Mouse (Mus musculus) embryonic facial prominence, embryonic 14.5 days (tissue): Measurements from ENCODE around the gene Cldn6. TPM values are rescaled to one million over a fixed set of nuclear protein-coding genes. Genes with fewer than 3 reads are reported as not detected.

Experiments used
- ATAC-seq: fragments of 200-750 bp; cut with Nextera tagmentation; 2 replicates; pipeline ENCODE4 v1.8.0; 2017; ENCODE audit warnings: low read depth, moderate number of reproducible peaks, moderate TSS enrichment
- DNase-seq: peaks from one replicate; pipeline ENCODE4 v3.0.0-alpha.2; 2015; ENCODE audit warnings: low spot score
- H3K27ac ChIP-seq: fragments of 300-500 bp; sonication (generic); replicated peaks from 2 replicates; pipeline ENCODE4 v1.5.1; 2014; ENCODE audit warnings: low read depth, mild to moderate bottlenecking, low read length, moderate library complexity
- H3K27me3 ChIP-seq: fragments of 300-500 bp; sonication (generic); replicated peaks from 2 replicates; pipeline ENCODE4 v1.6.1; 2014; ENCODE audit warnings: low read length; ENCODE audit not compliant: control insufficient read depth, insufficient read depth
- H3K36me3 ChIP-seq: fragments of 300-500 bp; sonication (generic); 2 replicates; pipeline ENCODE4 v1.6.1; 2014; ENCODE audit warnings: low read length, mixed read lengths; ENCODE audit not compliant: control insufficient read depth, insufficient read depth
- H3K4me1 ChIP-seq: fragments of 300-500 bp; sonication (generic); 2 replicates; pipeline ENCODE4 v1.6.1; 2014; ENCODE audit warnings: antibody characterized with exemption, low read length; ENCODE audit not compliant: control insufficient read depth, insufficient read depth
- H3K4me2 ChIP-seq: fragments of 300-500 bp; sonication (generic); 2 replicates; pipeline ENCODE4 v1.6.1; 2014; ENCODE audit warnings: low read depth, mild to moderate bottlenecking, low read length, moderate library complexity, mixed read lengths
- H3K4me3 ChIP-seq: fragments of 300-500 bp; sonication (generic); 2 replicates; pipeline ENCODE4 v1.5.1; 2014; ENCODE audit warnings: low read depth, mild to moderate bottlenecking, low read length
- H3K9ac ChIP-seq: fragments of 300-500 bp; sonication (generic); 2 replicates; pipeline ENCODE4 v1.6.1; 2014; ENCODE audit warnings: low read depth, mild to moderate bottlenecking, low read length, moderate library complexity, mixed read lengths
- H3K9me3 ChIP-seq: fragments of 300-500 bp; sonication (generic); 2 replicates; pipeline ENCODE4 v1.6.1; 2016; ENCODE audit warnings: low read length; ENCODE audit not compliant: control insufficient read depth
- WGBS: fragments of 180-500 bp; shearing (Covaris S2); extraction: QIAGEN DNeasy Blood & Tissue Kit; methylation state at CpG from one replicate; pipeline ENCODE4 v1.1.7; 2014; 5-methylcytosine and 5-hydroxymethylcytosine counted together
- polyA plus RNA-seq: library from polyadenylated mRNA; unstranded; fragments of >200 nt; fragmentation: Nextera tagmentation; extraction: Ambion mirVana; gene quantifications from 2 replicates; pipeline ENCODE4 v1.2.1, GENCODE M21; 2014

Gene Cldn6
- polyA plus RNA-seq, 1 experiment from 2014 or later = 17.0 TPM

DNA sequence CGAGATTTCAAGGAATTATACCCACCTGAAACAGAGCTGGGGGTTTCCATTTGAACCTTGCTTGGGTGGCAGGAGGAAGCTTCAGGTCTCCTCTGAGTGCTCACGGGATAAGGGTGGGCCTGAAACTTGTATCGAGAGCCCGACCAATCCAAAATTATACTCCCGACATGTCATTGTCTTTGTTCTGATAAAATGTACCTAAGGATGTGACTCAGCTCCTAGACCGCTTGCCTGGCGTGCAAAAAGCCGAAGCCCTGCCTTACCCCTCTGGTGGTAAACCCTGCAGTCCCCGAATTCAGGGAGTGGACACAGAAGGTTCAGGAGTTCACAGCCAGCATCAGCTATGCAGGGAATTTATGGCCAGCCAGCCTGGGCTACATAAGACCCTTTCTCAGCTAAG is 1.3 kb downstream of the Cldn6 start:
- H3K4me3 ChIP-seq = peak overlapping the region; percentile 32
- peak overlapping the region; percentile 19; the same call in 1 of the 2 replicates for H3K9ac ChIP-seq
- peaks cover 78% of the 10 kb centered on the region for H3K27me3 ChIP-seq
- DNase-seq = no peak
- H3K36me3 ChIP-seq = no peaks in the 10 kb centered on the region
- H3K4me2 ChIP-seq = peak overlapping the region; percentile 48
- H3K27ac ChIP-seq = no peak overlapping the region
- no peak for ATAC-seq
- H3K9me3 ChIP-seq = no peaks in the 10 kb centered on the region
- H3K4me1 ChIP-seq = peaks cover 31% of the 10 kb centered on the region
- WGBS = 72% methylated on average over 9 of the region's 9 CpGs

DNA sequence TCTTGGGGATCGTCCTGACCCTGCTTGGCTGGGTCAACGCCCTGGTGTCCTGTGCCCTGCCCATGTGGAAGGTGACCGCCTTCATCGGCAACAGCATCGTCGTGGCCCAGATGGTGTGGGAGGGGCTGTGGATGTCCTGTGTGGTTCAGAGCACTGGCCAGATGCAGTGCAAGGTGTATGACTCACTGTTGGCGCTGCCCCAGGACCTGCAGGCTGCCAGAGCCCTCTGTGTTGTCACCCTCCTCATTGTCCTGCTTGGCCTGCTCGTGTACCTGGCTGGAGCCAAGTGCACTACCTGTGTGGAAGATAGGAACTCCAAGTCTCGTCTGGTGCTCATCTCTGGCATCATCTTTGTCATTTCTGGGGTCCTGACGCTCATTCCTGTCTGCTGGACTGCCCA is 2.0 kb downstream of the Cldn6 start:
- peaks cover 24% of the 10 kb centered on the region for H3K4me1 ChIP-seq
- ATAC-seq = no peak
- 75% methylated on average over 10 of the region's 10 CpGs for WGBS

DNA sequence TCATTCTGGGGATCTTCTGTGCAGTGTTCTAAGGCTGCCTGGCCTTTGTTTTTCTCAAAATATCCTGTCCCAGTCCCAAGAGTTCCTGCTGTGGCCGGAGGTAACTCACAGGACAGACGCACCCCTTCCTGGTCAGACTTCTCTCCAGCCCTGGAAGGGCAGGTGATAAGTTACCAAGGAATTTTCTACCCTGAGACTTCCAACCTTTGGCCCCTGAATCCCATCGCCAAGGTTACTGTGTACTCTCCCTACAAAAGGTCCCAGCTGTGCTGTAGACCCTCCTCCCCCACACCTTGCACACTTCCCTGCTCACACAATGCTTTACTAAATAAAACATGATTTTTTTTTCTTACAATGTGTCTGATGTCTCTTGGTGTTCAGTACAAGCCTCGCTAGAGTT is 3.0 kb downstream of the Cldn6 start:
- Histone ChIP-seq H3K4me1 (peaks cover 19% of the 10 kb centered on the region), H3K4me3 (peak overlapping the region; percentile 26), H3K36me3 (no peaks in the 10 kb centered on the region), H3K27ac (no peak overlapping the region), H3K9me3 (no peaks in the 10 kb centered on the region), H3K9ac (no peak overlapping the region), H3K27me3 (peaks cover 67% of the 10 kb centered on the region), H3K4me2 (peak overlapping the region; percentile 33; the same call in 1 of the 2 replicates)
- ATAC-seq (no peak), DNase-seq (no peak)
- 68% methylated on average over 4 of the region's 4 CpGs for WGBS

More for the DNA sequence above, 2.0 kb downstream of the Cldn6 start:
- H3K4me3 ChIP-seq = no peak overlapping the region
- DNase-seq = no peak
- no peaks in the 10 kb centered on the region for H3K9me3 ChIP-seq
- peaks cover 76% of the 10 kb centered on the region for H3K27me3 ChIP-seq
- H3K27ac ChIP-seq = no peak overlapping the region
- no peak overlapping the region for H3K9ac ChIP-seq
- no peaks in the 10 kb centered on the region for H3K36me3 ChIP-seq
- H3K4me2 ChIP-seq = peak overlapping the region; percentile 6; the same call in 1 of the 2 replicates

DNA sequence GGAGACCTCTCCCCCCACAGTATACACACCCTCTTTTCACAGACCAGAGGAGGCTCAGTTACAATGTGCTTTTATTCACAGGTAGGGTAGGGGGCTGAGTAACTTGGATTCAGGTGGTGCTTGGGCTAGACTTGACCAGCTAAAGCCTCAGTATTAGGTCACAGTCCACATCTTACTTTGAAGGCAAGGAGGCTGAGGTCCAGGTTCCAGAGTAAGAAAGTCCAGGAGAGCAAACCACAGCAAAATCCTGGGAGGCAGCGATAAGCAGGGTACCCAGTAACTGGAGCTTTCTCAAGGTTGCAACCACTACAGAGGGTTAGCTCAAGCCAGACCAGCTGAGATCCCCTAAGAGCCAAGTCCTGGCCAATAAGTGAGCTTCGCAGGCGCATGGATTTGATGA is 3.5 kb downstream of the Cldn6 start:
- peak overlapping the region; percentile 53 for H3K9ac ChIP-seq
- H3K27ac ChIP-seq = no peak overlapping the region
- ATAC-seq = no peak
- H3K4me2 ChIP-seq = peak overlapping the region; percentile 33
- H3K9me3 ChIP-seq = no peaks in the 10 kb centered on the region
- H3K4me1 ChIP-seq = peaks cover 17% of the 10 kb centered on the region
- H3K27me3 ChIP-seq = peaks cover 67% of the 10 kb centered on the region
- DNase-seq = no peak
- H3K4me3 ChIP-seq = peak overlapping the region; percentile 26
- no peaks in the 10 kb centered on the region for H3K36me3 ChIP-seq
- 76% methylated on average over 3 of the region's 3 CpGs for WGBS

DNA sequence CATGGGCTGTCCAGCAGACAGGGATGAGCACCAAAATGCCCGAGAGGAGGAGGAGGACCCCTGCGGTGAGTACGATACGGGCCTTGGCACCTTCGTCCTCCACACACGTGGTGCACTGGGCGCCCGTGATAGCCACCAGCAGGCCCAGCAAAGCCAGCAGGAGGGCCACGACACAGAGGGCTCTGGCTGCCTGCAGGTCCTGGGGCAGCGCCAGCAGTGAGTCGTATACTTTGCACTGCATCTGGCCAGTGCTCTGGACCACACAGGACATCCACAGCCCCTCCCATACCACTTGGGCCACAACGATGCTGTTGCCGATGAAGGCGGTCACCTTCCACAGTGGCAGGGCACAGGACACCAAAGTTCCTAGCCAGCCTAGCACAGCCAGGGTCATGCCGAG is 4.2 kb downstream of the Cldn6 start:
- H3K4me3 ChIP-seq = peak overlapping the region; percentile 26
- H3K9ac ChIP-seq = peak overlapping the region; percentile 53
- DNase-seq (no peak), ATAC-seq (no peak)
- 29% methylated on average over 14 of the region's 15 CpGs for WGBS
- no peaks in the 10 kb centered on the region for H3K9me3 ChIP-seq
- H3K27ac ChIP-seq = peak overlapping the region; percentile 44; the same call in 1 of the 2 replicates
- peak overlapping the region; percentile 33 for H3K4me2 ChIP-seq
- H3K4me1 ChIP-seq = peaks cover 15% of the 10 kb centered on the region
- H3K36me3 ChIP-seq = no peaks in the 10 kb centered on the region
- peaks cover 64% of the 10 kb centered on the region for H3K27me3 ChIP-seq

DNA sequence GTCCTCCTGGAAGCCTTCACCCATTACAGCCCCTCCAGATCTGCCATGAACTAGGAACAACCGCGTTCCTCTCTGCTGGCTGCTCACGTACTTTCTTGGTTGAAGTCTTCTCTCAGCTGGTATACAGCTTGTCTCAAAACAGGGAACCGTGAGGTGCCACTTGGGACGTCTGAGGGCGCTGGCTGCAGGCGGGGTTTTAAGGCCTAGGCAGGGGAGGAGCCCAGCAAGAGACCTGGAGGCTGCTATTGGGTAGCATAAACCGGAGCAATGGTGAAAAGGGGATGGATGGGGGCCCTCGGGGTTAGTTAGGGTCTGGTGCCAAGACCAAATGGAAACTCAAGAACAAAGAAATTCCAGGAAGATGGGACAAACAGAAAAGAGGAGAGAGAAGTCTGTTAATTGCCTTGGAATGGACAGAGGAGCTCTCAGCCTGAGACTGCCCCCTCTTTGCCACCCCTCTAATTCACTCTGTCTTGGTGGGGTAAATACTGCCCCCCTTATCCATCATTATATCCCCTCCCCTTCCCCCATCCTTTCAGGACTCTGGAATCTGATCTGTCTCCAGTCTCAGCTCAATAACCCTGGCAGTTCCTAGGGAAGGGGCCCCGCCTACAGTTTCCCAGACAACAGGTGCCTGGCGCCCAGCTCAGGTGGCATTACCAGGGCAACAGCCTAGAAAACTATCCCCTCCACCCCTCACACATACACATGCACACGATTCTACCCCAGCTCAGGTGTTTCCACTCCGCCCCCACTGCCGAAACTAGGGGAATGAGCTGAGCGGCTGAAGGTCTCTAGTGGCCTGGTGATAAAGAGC is 5.0 kb downstream of the Cldn6 start, which contains the start of gene Cldn9:
Cldn9 (minus strand) TSS at position 171 of the 817 bp plus-strand sequence.
- peak; percentile 82 for DNase-seq

DNA sequence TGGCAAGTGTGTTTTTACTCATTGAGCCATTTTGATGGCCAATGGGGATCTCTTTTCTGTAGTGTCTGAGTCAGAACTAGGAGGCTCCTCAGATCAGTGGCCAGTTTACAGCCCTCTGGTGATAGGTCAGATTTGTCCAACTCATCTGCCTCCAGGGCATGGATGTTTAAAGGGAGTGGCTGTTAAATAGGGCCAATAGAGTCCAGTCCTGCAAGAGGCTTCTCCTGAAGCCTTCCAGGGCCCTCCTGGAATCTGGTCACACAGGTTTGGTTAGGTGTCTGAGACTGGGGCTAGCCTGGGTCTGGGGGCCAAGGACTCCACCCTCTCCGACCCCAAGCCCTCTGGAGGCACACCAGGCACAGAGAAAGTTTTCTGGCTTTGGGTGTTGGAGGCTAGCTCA is 15.4 kb downstream of the Cldn6 start:
- Histone ChIP-seq H3K36me3 (no peaks in the 10 kb centered on the region), H3K27ac (no peak overlapping the region), H3K4me1 (no peaks in the 10 kb centered on the region), H3K27me3 (peaks cover 16% of the 10 kb centered on the region), H3K9me3 (no peaks in the 10 kb centered on the region), H3K4me2 (no peak overlapping the region), H3K4me3 (no peak overlapping the region), H3K9ac (no peak overlapping the region)
- 46% methylated on average over 1 of the region's 1 CpGs for WGBS
- no peak for DNase-seq
- no peak for ATAC-seq

More for the DNA sequence above, 5.0 kb downstream of the Cldn6 start, which contains the start of gene Cldn9:
- H3K27ac ChIP-seq = peak within 1 kb of the TSS; percentile 44
- H3K9ac ChIP-seq = peak within 1 kb of the TSS; percentile 53
- peak; percentile 93 for ATAC-seq
- H3K4me2 ChIP-seq = peak within 1 kb of the TSS; percentile 33
- no peaks in the 10 kb centered on the region for H3K9me3 ChIP-seq
- peaks cover 15% of the 10 kb centered on the region for H3K4me1 ChIP-seq
- no peaks in the 10 kb centered on the region for H3K36me3 ChIP-seq
- WGBS = 13% methylated on average over 15 of the region's 15 CpGs
- peaks cover 55% of the 10 kb centered on the region for H3K27me3 ChIP-seq
- peak within 1 kb of the TSS; percentile 26 for H3K4me3 ChIP-seq

DNA sequence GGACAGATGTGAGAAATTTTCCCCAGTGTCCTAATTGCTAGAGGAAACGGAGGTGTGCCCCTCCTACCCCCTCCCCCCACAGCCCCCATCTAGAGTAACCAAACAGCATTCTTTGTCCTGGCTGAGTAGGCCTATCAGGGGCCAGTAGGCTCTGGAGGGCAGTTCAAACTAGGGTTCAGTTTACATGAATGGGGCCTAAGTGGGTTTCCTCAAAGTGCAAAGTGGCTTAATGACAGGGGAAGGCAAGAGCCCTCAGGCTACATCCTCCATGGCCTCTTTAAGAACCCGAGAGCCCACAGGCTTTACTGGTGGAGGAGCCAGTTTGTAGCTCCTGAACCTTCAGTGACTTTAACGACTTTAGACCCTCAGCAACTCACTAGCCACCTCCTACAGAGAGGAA is 16.8 kb downstream of the Cldn6 start:
- 16% methylated on average over 3 of the region's 3 CpGs for WGBS
- Histone ChIP-seq H3K4me3 (no peak overlapping the region), H3K4me1 (no peaks in the 10 kb centered on the region), H3K27ac (no peak overlapping the region), H3K9me3 (no peaks in the 10 kb centered on the region), H3K4me2 (no peak overlapping the region), H3K36me3 (no peaks in the 10 kb centered on the region), H3K27me3 (peaks cover 29% of the 10 kb centered on the region), H3K9ac (no peak overlapping the region)
- peak; percentile 39 for DNase-seq
- ATAC-seq = 0 out of 2 replicates have a peak, but pooled peaks have one; percentile 8
